Mouse (Mus musculus) lung, adult 2 months (tissue): ENCODE results near the gene Topbp1.

Experiments used
- CTCF ChIP-seq: fragments of 200-500 bp; IDR thresholded peaks from 2 replicates; pipeline ENCODE4 v1.5.1; 2011; ENCODE audit warnings: mild to moderate bottlenecking, low read length, control low read depth; ENCODE audit not compliant: insufficient read depth
- POLR2A ChIP-seq: fragments of 200-500 bp; IDR thresholded peaks from 2 replicates; pipeline ENCODE4 v1.6.1; 2011; ENCODE audit warnings: low read depth, mild to moderate bottlenecking, control low read depth, low read length, borderline replicate concordance; ENCODE audit errors: extremely low read depth

- no peak for TF ChIP-seq CTCF
- no peak for TF ChIP-seq POLR2A
These were observed 93.6 kb downstream of the Topbp1 start for GRCm38 (mm10) chr9:103398509-103399157.
